8 mouse cellular contexts compared by ENCODE assay signal in the genomic region with DNA sequence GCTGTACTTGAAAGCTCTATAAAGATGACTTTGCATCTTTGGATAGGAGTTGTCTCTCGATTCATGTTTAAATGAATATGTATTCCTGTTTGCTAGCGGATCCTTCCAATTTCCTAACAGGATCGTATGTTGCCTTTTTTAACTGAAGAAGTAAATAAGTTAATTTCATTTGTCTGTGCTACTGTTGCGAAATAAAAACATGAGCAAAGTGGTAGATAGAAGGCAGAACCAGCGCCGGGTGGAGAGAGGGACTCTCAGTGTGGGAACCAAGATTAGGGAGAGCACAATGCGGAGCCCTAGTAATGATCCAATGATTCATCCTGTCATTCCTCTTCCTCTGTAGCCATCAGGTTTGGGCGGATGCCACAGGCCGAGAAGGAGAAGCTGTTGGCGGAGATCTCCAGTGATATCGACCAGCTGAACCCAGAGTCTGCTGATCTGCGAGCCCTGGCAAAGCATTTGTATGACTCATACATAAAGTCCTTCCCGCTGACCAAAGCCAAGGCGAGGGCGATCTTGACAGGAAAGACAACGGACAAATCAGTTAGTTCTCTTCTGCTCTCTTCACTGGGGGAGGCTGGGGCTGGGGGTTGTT.
DNase-seq lines count a peak whose midpoint lies in the region; ATAC-seq lines count a peak whose summit lies in the region.

No protein-coding gene starts in this region.

- ATAC-seq in erythroblast, adult 5-6 weeks (replicated peaks; ENCODE audit: low FRiP score, poor library complexity, severe bottlenecking): no peak

- DNase-seq in adrenal gland, adult 2 months: peak; percentile 90
- peak; percentile 86 to 87 for DNase-seq in cerebellum, postnatal 10 days
- DNase-seq in heart, postnatal 4 days: peak; percentile 62
- peak; percentile 79 for DNase-seq in lung, postnatal 14 days
- no peak for DNase-seq in thymus, postnatal 14 days
- DNase-seq in right cerebral cortex, adult 18-20 months: no peak
- DNase-seq in right cerebral cortex, postnatal 25 days: no peak

Comparison
In these comparisons a context has a peak if more than half of its experiments do, and no peak if none do; other contexts are left out.
1. DNase-seq: peak in adrenal gland, adult 2 months (single experiment), cerebellum, postnatal 10 days (2 of 2), heart, postnatal 4 days (single experiment) and lung, postnatal 14 days (single experiment); none in thymus, postnatal 14 days (single experiment), right cerebral cortex, adult 18-20 months (single experiment) and right cerebral cortex, postnatal 25 days (single experiment).